Mouse (Mus musculus) CH12.LX (cell line): ENCODE measurements around the gene Fdxr. TPM values are rescaled to one million over a fixed set of nuclear protein-coding genes. Genes with fewer than 3 reads are reported as not detected.

ENCODE experiments used
- DNase-seq: peaks from one replicate; pipeline ENCODE4 v3.0.0-alpha.2; 2013; ENCODE audit errors: extremely low read depth
- H3K27ac ChIP-seq: 2 replicates; pipeline ENCODE4 v1.5.1; 2012; ENCODE audit warnings: low read depth, mild to moderate bottlenecking, control low read depth, moderate library complexity; ENCODE audit not compliant: insufficient read depth
- H3K27me3 ChIP-seq: replicated peaks from 2 replicates; pipeline ENCODE3; 2012; ENCODE audit warnings: inconsistent platforms
- H3K36me3 ChIP-seq, 2 experiments: replicated peaks in 1 of 2; 2 replicates each; pipeline versions ENCODE3 to v1.6.1; 2012; ENCODE audit warnings: inconsistent platforms in 1 of 2, low read length in 1 of 2, mild to moderate bottlenecking in 1 of 2, mixed read lengths in 1 of 2, moderate library complexity in 1 of 2; ENCODE audit not compliant: control insufficient read depth in 1 of 2, insufficient read depth in 1 of 2
- H3K4me1 ChIP-seq, 2 experiments: 2 replicates each; pipeline ENCODE4 v1.6.1; 2012; ENCODE audit warnings: inconsistent platforms in 1 of 2, moderate library complexity in 1 of 2; ENCODE audit not compliant: insufficient read depth in 2 of 2, control insufficient read depth in 1 of 2
- H3K4me2 ChIP-seq: 2 replicates; pipeline ENCODE4 v1.6.1; 2012; ENCODE audit warnings: low read depth, mild to moderate bottlenecking, control low read depth; ENCODE audit not compliant: poor library complexity, insufficient read depth, severe bottlenecking
- H3K4me3 ChIP-seq, 3 experiments: fragments of 150-350 bp in 1 of 3; sonication (generic) in 1 of 3; replicated peaks in 1 of 3; 2 replicates each; pipeline versions ENCODE3 to v1.5.1; 2011 to 2012; ENCODE audit warnings: low read depth in 2 of 3, low read length in 2 of 3, mild to moderate bottlenecking in 2 of 3, moderate library complexity in 2 of 3, control low read depth in 1 of 3, improper control_type of control experiment in 1 of 3, inconsistent platforms in 1 of 3, mixed read lengths in 1 of 3; ENCODE audit not compliant: poor library complexity in 1 of 3
- H3K79me2 ChIP-seq: replicated peaks from 2 replicates; pipeline ENCODE4 v1.6.1; 2012; ENCODE audit warnings: mild to moderate bottlenecking, moderate library complexity; ENCODE audit not compliant: control insufficient read depth, poor library complexity, insufficient read depth, severe bottlenecking; ENCODE audit errors: extremely low read depth
- H3K9ac ChIP-seq: 2 replicates; pipeline ENCODE4 v1.6.1; 2012; ENCODE audit warnings: low read depth, mild to moderate bottlenecking, control low read depth, moderate library complexity; ENCODE audit not compliant: insufficient read depth
- H3K9me3 ChIP-seq: replicated peaks from 2 replicates; pipeline ENCODE3; 2012; ENCODE audit warnings: low read length, inconsistent platforms, mixed read lengths
- BHLHE40 ChIP-seq: IDR thresholded peaks from 2 replicates; pipeline ENCODE4 v1.6.1; 2011; ENCODE audit warnings: mild to moderate bottlenecking, low read depth, low read length, improper control_type of control experiment
- CHD1 ChIP-seq: IDR thresholded peaks from 2 replicates; pipeline ENCODE4 v1.6.1; 2012; ENCODE audit warnings: low read depth, low read length, improper control_type of control experiment, inconsistent platforms
- CHD2 ChIP-seq: IDR thresholded peaks from 2 replicates; pipeline ENCODE4 v1.6.1; 2011; ENCODE audit warnings: low read length, improper control_type of control experiment
- E2F4 ChIP-seq: IDR thresholded peaks from 2 replicates; pipeline ENCODE4 v1.6.1; 2011; ENCODE audit warnings: low read depth, low read length, improper control_type of control experiment; ENCODE audit not compliant: insufficient replicate concordance
- ELF1 ChIP-seq: IDR thresholded peaks from 2 replicates; pipeline ENCODE4 v1.6.1; 2014; ENCODE audit warnings: low read depth, mild to moderate bottlenecking, inconsistent platforms, low read length, improper control_type of control experiment
- GABPA ChIP-seq: IDR thresholded peaks from 2 replicates; pipeline ENCODE4 v1.6.1; 2012; ENCODE audit warnings: low read depth, low read length, improper control_type of control experiment, inconsistent platforms; ENCODE audit not compliant: insufficient replicate concordance
- IRF4 ChIP-seq: IDR thresholded peaks from 2 replicates; pipeline ENCODE4 v1.6.1; 2014; ENCODE audit warnings: low read depth, mild to moderate bottlenecking, inconsistent platforms, low read length, improper control_type of control experiment
- KAT2A ChIP-seq: IDR thresholded peaks from 2 replicates; pipeline ENCODE4 v1.6.1; 2012; ENCODE audit warnings: low read length, improper control_type of control experiment, inconsistent platforms; ENCODE audit not compliant: insufficient replicate concordance
- MAZ ChIP-seq: IDR thresholded peaks from 2 replicates; pipeline ENCODE4 v1.6.1; 2012; ENCODE audit warnings: low read depth, mild to moderate bottlenecking, inconsistent platforms, low read length, improper control_type of control experiment, moderate library complexity
- NELFE ChIP-seq: IDR thresholded peaks from 2 replicates; pipeline ENCODE4 v1.6.1; 2011; ENCODE audit warnings: low read depth, low read length, improper control_type of control experiment
- NRF1 ChIP-seq: IDR thresholded peaks from 2 replicates; pipeline ENCODE4 v1.6.1; 2014; ENCODE audit warnings: low read depth, mild to moderate bottlenecking, inconsistent platforms, low read length, improper control_type of control experiment, moderate library complexity
- PAX5 ChIP-seq: IDR thresholded peaks from 2 replicates; pipeline ENCODE4 v1.6.1; 2012; ENCODE audit warnings: low read length, inconsistent platforms, mixed read lengths
- POLR2AphosphoS2 ChIP-seq: IDR thresholded peaks from 2 replicates; pipeline ENCODE4 v1.6.1; 2011; ENCODE audit warnings: low read depth, low read length, improper control_type of control experiment
- RAD21 ChIP-seq: IDR thresholded peaks from 2 replicates; pipeline ENCODE4 v1.6.1; 2011; ENCODE audit warnings: low read depth, mild to moderate bottlenecking, low read length, improper control_type of control experiment, moderate library complexity
- UBTF ChIP-seq: IDR thresholded peaks from 2 replicates; pipeline ENCODE4 v1.6.1; 2012; ENCODE audit warnings: low read depth, mild to moderate bottlenecking, inconsistent platforms, low read length, improper control_type of control experiment, moderate library complexity
- ZC3H11A ChIP-seq: IDR thresholded peaks from 2 replicates; pipeline ENCODE4 v1.6.1; 2012; ENCODE audit warnings: low read depth, mild to moderate bottlenecking, inconsistent platforms, low read length, improper control_type of control experiment
- ZKSCAN1 ChIP-seq: IDR thresholded peaks from 2 replicates; pipeline ENCODE4 v1.6.1; 2012; ENCODE audit warnings: low read depth, inconsistent platforms, low read length, improper control_type of control experiment, borderline replicate concordance
- ZMIZ1 ChIP-seq: IDR thresholded peaks from 2 replicates; pipeline ENCODE4 v1.6.1; 2012; ENCODE audit warnings: low read depth, mild to moderate bottlenecking, inconsistent platforms, low read length, improper control_type of control experiment
- ZNF384 ChIP-seq: IDR thresholded peaks from 2 replicates; pipeline ENCODE4 v1.6.1; 2012; ENCODE audit warnings: low read depth, low read length, improper control_type of control experiment, inconsistent platforms
- dilution Hi-C: fragments of 300-500 bp; cut with MboI; formaldehyde crosslinking; loops from 2 replicates; pipeline ENCODE4 v1.14.3; 2020; ENCODE audit warnings: low sequenced_read_pairs; ENCODE audit not compliant: extremely low pct_unique_long_range_greater_than_20kb, extremely low pct_ligation_motif_present
- in situ Hi-C: fragments of 300-500 bp; cut with MboI; formaldehyde crosslinking; loops from 3 replicates; pipeline ENCODE4 v1.14.3; 2019; ENCODE audit warnings: low sequenced_read_pairs, low pct_ligation_motif_present, low pct_unique_long_range_greater_than_20kb, mixed read lengths
- polyA plus RNA-seq: library from polyadenylated mRNA; unstranded; fragments of >175 nt; gene quantifications from 2 replicates; pipeline ENCODE4 v1.2.1, GENCODE M21; 2012; ENCODE audit warnings: low read depth; ENCODE audit not compliant: insufficient read length
- total RNA-seq, 2 experiments: library from RNA; depleted of rRNA; stranded (reverse); fragments of 300-350 nt in 1 of 2; fragments of >200 nt in 1 of 2; gene quantifications; 2 replicates each; pipeline ENCODE4 v1.2.3; 2012 to 2014

The Fdxr gene
- total and polyA plus RNA-seq, 3 experiments: 43.8 to 63.3 (median 58.6) TPM

GRCm38 (mm10) chr11:115228430-115228829 lies 48.4 kb downstream of the Fdxr start:
- Histone ChIP-seq H3K4me2 (no peak overlapping the region), H3K79me2 (no peaks in the 10 kb centered on the region), H3K27me3 (no peaks in the 10 kb centered on the region), H3K36me3 (peaks cover 4 to 39% of the 10 kb centered on the region in 2 experiments), H3K9me3 (no peaks in the 10 kb centered on the region), H3K4me1 (peaks cover 32 to 90% of the 10 kb centered on the region in 2 experiments), H3K27ac (no peak overlapping the region), H3K4me3 (no peak overlapping the region)
- in situ Hi-C loops (no loop called here), dilution Hi-C loops (no loop called here)
- TF ChIP-seq MAZ: no peak
- no peak for TF ChIP-seq PAX5
- no peak for TF ChIP-seq ZC3H11A
- no peak for TF ChIP-seq RAD21
- no peak for TF ChIP-seq NRF1
- no peak for TF ChIP-seq UBTF
- TF ChIP-seq IRF4: no peak
- TF ChIP-seq NELFE: no peak
- TF ChIP-seq CHD2: no peak
- TF ChIP-seq KAT2A: no peak
- no peak for TF ChIP-seq BHLHE40
- no peak for TF ChIP-seq E2F4
- TF ChIP-seq, all 38 proteins: peak for 0
- no peak for DNase-seq
- no peak overlapping the region for H3K9ac ChIP-seq

DNA sequence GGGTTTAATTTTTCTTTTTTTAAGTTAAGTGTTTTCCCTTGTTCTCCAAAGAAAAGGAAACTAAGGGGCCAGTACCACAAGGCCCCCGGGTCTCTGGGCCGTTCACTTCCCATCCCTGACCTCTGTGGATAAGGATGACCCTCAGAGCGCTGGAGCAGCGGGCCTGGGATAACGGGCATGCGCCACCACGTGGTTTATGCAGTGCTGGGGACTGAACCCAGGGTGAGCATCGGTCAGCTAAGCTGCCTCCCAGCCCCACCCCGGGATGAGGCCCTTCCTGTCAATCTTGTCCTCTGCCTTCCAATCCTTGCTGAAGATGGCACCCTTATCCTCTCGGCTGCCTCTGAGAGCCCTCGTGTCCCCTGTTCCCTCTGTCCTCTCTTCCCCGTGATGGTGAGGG lies 49.2 kb downstream of the Fdxr start:
- peaks cover 26 to 83% of the 10 kb centered on the region in 2 experiments for H3K4me1 ChIP-seq
- in situ Hi-C loops: no loop called here
- H3K4me3 ChIP-seq: no peak overlapping the region
- DNase-seq: no peak
- H3K27ac ChIP-seq: no peak overlapping the region
- TF ChIP-seq ZNF384 (no peak), NELFE (no peak), ELF1 (no peak), POLR2AphosphoS2 (no peak), GABPA (no peak), ZMIZ1 (no peak), CHD2 (no peak), CHD1 (no peak), ZC3H11A (no peak), ZKSCAN1 (no peak), PAX5 (no peak), IRF4 (no peak)
- no peaks in the 10 kb centered on the region for H3K9me3 ChIP-seq
- dilution Hi-C loops: no loop called here
- H3K27me3 ChIP-seq: no peaks in the 10 kb centered on the region
- no peaks in the 10 kb centered on the region for H3K79me2 ChIP-seq
- H3K9ac ChIP-seq: no peak overlapping the region
- no peak overlapping the region for H3K4me2 ChIP-seq
- peaks cover 7 to 47% of the 10 kb centered on the region in 2 experiments for H3K36me3 ChIP-seq
